Mouse (Mus musculus): ENCODE results near the gene Cilp. TPM values are rescaled to one million over a fixed set of nuclear protein-coding genes. Genes with fewer than 3 reads are reported as not detected.
A peak's percentile ranks its signal among the peaks of the same experiment; 100 is the strongest.
"Not testable (repeated sequence)": the region's sequence is repeated elsewhere in the genome, so short reads cannot be mapped to it uniquely, and the experiment has no call there.

Gene Cilp
- not detected in 2 replicates for polyA plus RNA-seq (2014; fragmentation: Nextera tagmentation; extraction: Ambion mirVana)

DNA sequence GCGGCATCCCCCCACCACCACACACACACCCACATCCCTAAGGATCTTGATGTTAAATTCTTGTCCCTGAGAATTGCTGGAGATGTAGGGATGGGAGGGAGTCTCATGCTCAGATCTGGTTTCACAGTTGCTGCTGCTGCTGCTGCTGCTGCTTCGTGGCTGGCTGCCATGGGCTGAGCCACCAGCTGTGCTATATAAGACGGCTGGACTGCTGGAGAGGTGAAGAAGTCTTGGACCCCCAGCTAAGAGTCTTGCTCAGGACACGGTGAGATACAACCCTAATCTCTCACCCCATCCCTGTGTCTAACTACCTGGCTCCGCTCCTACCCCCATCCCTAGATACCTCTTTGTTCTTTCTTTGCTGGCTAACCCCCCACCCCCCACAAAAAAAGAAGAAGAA, at the start of gene Cilp:
Cilp (plus strand) TSS at position 222 of the 400 bp plus-strand sequence.
- 48% methylated on average over 5 of the region's 5 CpGs for WGBS
- H3K9me3 ChIP-seq (ENCODE audit: control insufficient read depth, low read length) = no peaks in the 10 kb centered on the region
- H3K27ac ChIP-seq (replicated peaks in 1 of 2; ENCODE audit: control insufficient read depth in 1 of 2, insufficient read depth in 1 of 2, low read depth in 2 of 2, low read length in 2 of 2) = no peak within 1 kb of the TSS
- H3K9ac ChIP-seq (ENCODE audit: low read length) = no peak within 1 kb of the TSS
- H3K27me3 ChIP-seq (ENCODE audit: control insufficient read depth, insufficient read depth, low read length) = no peaks in the 10 kb centered on the region
- no peak within 1 kb of the TSS for H3K4me2 ChIP-seq (ENCODE audit: low read length)
- no peak for ATAC-seq (ENCODE audit: insufficient number of reproducible peaks, insufficient read depth, low FRiP score, low read depth)
- H3K4me1 ChIP-seq (ENCODE audit: control insufficient read depth in 2 of 2, insufficient read depth in 2 of 2, low read length in 2 of 2) = no peaks in the 10 kb centered on the region
- no peaks in the 10 kb centered on the region for H3K36me3 ChIP-seq (ENCODE audit: control insufficient read depth, insufficient read depth, low read length)
- no peak within 1 kb of the TSS for H3K4me3 ChIP-seq (ENCODE audit: control insufficient read depth in 1 of 2, insufficient read depth in 1 of 2, low read depth in 1 of 2, low read length in 2 of 2)

DNA sequence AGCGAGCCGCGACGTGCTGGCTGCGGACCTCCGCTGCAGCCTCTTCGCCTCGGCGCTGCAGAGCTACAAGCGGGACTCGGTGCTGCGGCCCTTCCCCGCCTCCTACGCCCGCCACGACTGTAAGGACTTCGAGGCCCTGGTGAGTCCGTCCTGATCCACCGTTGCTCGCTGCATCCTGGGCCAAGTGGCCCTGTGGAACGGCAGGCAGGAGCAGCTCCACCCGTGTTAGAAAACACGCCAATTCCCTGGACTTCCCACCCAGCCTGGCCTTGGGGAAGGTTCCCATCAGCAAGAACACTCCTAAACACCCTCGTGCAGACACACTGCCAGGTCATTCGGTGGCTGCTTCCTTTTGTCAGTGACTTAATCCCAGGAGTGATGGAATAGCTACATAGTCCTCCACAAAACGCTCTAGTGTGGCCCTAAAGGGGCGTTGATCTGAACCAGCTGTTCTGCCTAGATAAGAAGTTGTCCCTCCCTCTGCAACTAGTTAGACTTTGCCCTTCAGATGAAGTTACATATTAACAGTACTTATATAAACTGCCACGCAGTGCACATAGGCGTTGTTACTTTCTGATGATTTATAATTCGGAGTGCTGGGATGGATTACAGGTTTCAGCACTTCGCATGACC, 49.4 kb upstream of the Cilp start:
- peak overlapping the region; percentile 82 for H3K9ac ChIP-seq (ENCODE audit: low read length)
- WGBS = 10% methylated on average over 31 of the region's 31 CpGs
- H3K4me2 ChIP-seq (ENCODE audit: low read length) = peak overlapping the region; percentile 74
- no peaks in the 10 kb centered on the region for H3K27me3 ChIP-seq (ENCODE audit: control insufficient read depth, insufficient read depth, low read length)
- peaks cover 2 to 8% of the 10 kb centered on the region in 2 experiments; a peak in 3 of 4 replicates for H3K4me1 ChIP-seq (ENCODE audit: control insufficient read depth in 2 of 2, insufficient read depth in 2 of 2, low read length in 2 of 2)
- peak overlapping the region; percentile 67 to 89 for H3K27ac ChIP-seq (replicated peaks in 1 of 2; ENCODE audit: control insufficient read depth in 1 of 2, insufficient read depth in 1 of 2, low read depth in 2 of 2, low read length in 2 of 2)
- no peaks in the 10 kb centered on the region for H3K9me3 ChIP-seq (ENCODE audit: control insufficient read depth, low read length)
- peak overlapping the region; percentile 59 to 76 for H3K4me3 ChIP-seq (ENCODE audit: control insufficient read depth in 1 of 2, insufficient read depth in 1 of 2, low read depth in 1 of 2, low read length in 2 of 2)
- H3K36me3 ChIP-seq (ENCODE audit: control insufficient read depth, insufficient read depth, low read length) = no peaks in the 10 kb centered on the region
- ATAC-seq (ENCODE audit: insufficient number of reproducible peaks, insufficient read depth, low FRiP score, low read depth) = peak; percentile 41; the same call in 1 of the 2 replicates

DNA sequence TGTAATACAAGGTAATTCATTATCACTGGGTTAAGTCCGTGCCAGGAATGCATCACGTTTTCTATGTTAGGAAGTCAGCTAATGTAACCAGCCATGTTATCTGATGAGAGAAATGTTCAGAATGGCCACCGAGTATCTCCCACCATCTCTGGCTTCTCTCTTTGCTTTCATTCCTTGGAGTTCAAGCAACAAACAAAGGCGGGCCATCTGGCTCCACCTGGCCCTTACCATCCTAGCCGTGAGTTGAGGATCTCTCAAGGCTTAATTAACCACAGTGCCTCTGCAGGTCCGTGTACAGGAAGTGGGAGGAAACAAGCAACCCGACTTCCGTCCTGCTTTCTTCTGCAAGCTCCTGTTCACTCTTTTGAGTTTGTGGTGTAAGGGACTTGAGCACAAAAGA, 48.0 kb upstream of the Cilp start:
- no peak overlapping the region for H3K4me3 ChIP-seq (ENCODE audit: control insufficient read depth in 1 of 2, insufficient read depth in 1 of 2, low read depth in 1 of 2, low read length in 2 of 2)
- H3K9me3 ChIP-seq (ENCODE audit: control insufficient read depth, low read length) = no peaks in the 10 kb centered on the region
- 58% methylated on average over 8 of the region's 8 CpGs for WGBS
- no peak overlapping the region for H3K4me2 ChIP-seq (ENCODE audit: low read length)
- H3K9ac ChIP-seq (ENCODE audit: low read length) = no peak overlapping the region
- no peaks in the 10 kb centered on the region for H3K27me3 ChIP-seq (ENCODE audit: control insufficient read depth, insufficient read depth, low read length)
- H3K36me3 ChIP-seq (ENCODE audit: control insufficient read depth, insufficient read depth, low read length) = no peaks in the 10 kb centered on the region
- peaks cover 2 to 8% of the 10 kb centered on the region in 2 experiments; a peak in 3 of 4 replicates for H3K4me1 ChIP-seq (ENCODE audit: control insufficient read depth in 2 of 2, insufficient read depth in 2 of 2, low read length in 2 of 2)
- H3K27ac ChIP-seq (replicated peaks in 1 of 2; ENCODE audit: control insufficient read depth in 1 of 2, insufficient read depth in 1 of 2, low read depth in 2 of 2, low read length in 2 of 2) = no peak overlapping the region
- no peak for ATAC-seq (ENCODE audit: insufficient number of reproducible peaks, insufficient read depth, low FRiP score, low read depth)

DNA sequence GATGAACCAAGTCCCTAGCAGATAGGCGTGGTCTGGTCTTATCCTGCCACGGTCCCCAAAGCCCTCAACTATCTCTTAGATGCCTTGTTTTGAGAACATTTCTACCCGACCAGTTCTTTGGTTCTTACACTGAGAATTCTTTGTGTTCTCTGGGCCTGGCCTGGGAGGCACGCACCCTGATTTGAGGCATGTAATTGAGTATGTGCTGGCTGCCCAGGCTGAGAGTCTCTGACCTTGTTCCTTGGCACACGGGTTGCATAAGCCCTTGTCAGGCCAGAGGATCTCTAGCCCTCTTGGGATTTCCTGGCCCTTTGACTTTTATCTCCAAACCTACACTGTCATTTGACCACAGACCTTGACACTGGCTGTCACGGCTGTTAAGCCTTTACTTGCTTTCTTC, 47.3 kb upstream of the Cilp start:
- no peak overlapping the region for H3K4me2 ChIP-seq (ENCODE audit: low read length)
- H3K4me3 ChIP-seq (ENCODE audit: control insufficient read depth in 1 of 2, insufficient read depth in 1 of 2, low read depth in 1 of 2, low read length in 2 of 2) = no peak overlapping the region
- ATAC-seq (ENCODE audit: insufficient number of reproducible peaks, insufficient read depth, low FRiP score, low read depth) = no peak
- WGBS = 61% methylated on average over 6 of the region's 6 CpGs
- peaks cover 2 to 8% of the 10 kb centered on the region in 2 experiments; a peak in 3 of 4 replicates for H3K4me1 ChIP-seq (ENCODE audit: control insufficient read depth in 2 of 2, insufficient read depth in 2 of 2, low read length in 2 of 2)
- no peak overlapping the region for H3K9ac ChIP-seq (ENCODE audit: low read length)
- no peak overlapping the region for H3K27ac ChIP-seq (replicated peaks in 1 of 2; ENCODE audit: control insufficient read depth in 1 of 2, insufficient read depth in 1 of 2, low read depth in 2 of 2, low read length in 2 of 2)
- H3K9me3 ChIP-seq (ENCODE audit: control insufficient read depth, low read length) = no peaks in the 10 kb centered on the region
- H3K36me3 ChIP-seq (ENCODE audit: control insufficient read depth, insufficient read depth, low read length) = no peaks in the 10 kb centered on the region
- no peaks in the 10 kb centered on the region for H3K27me3 ChIP-seq (ENCODE audit: control insufficient read depth, insufficient read depth, low read length)

DNA sequence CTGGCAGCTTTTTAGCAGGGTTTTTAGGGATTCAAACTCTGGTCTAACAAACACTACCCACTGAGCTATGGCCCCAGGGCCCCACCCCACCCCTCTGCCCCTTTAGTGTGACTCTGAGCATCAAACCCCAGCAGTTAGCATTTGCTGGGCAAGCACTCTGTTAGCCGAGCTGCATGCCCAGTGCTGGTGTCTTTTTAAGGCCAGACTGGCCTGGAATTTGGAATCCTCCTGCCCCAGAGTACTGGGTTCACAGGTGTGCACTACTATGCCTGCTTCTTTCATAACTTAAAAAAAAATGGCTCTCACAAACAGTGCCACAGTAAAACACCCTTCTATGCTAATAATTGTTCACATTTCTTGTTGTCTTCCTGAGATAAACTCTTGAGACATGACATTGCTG, 46.1 kb upstream of the Cilp start:
- H3K27ac ChIP-seq (replicated peaks in 1 of 2; ENCODE audit: control insufficient read depth in 1 of 2, insufficient read depth in 1 of 2, low read depth in 2 of 2, low read length in 2 of 2) = no peak overlapping the region
- H3K9me3 ChIP-seq (ENCODE audit: control insufficient read depth, low read length) = no peaks in the 10 kb centered on the region
- H3K4me3 ChIP-seq (ENCODE audit: control insufficient read depth in 1 of 2, insufficient read depth in 1 of 2, low read depth in 1 of 2, low read length in 2 of 2) = no peak overlapping the region
- H3K9ac ChIP-seq (ENCODE audit: low read length) = no peak overlapping the region
- no peak for ATAC-seq (ENCODE audit: insufficient number of reproducible peaks, insufficient read depth, low FRiP score, low read depth)
- H3K36me3 ChIP-seq (ENCODE audit: control insufficient read depth, insufficient read depth, low read length) = no peaks in the 10 kb centered on the region
- H3K4me2 ChIP-seq (ENCODE audit: low read length) = no peak overlapping the region
- H3K4me1 ChIP-seq (ENCODE audit: control insufficient read depth in 2 of 2, insufficient read depth in 2 of 2, low read length in 2 of 2) = peaks cover 2 to 8% of the 10 kb centered on the region in 2 experiments; a peak in 3 of 4 replicates
- H3K27me3 ChIP-seq (ENCODE audit: control insufficient read depth, insufficient read depth, low read length) = no peaks in the 10 kb centered on the region
- WGBS = 78% methylated on average over 1 of the region's 1 CpGs

DNA sequence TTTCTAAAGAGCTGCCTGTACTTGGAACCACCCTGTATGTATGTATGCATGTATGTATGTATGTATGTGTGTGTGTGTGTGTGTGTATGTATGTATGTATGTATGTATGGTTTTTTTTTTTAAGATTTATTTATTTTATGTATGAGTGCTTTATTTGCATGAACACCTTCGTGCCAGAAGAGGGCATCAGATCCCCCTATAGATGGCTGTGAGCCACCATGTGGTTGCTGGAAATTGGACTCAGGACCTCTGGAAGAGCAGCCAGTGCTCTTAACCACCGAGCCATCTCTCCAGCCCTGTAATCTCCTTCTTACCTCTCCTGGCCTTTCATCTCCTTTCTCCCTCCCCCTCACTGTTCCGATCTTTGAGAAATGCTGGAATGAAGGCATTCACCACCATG, 44.6 kb upstream of the Cilp start:
- not testable (repeated sequence) for H3K4me1 ChIP-seq (ENCODE audit: control insufficient read depth in 2 of 2, insufficient read depth in 2 of 2, low read length in 2 of 2); H3K27ac ChIP-seq (replicated peaks in 1 of 2; ENCODE audit: control insufficient read depth in 1 of 2, insufficient read depth in 1 of 2, low read depth in 2 of 2, low read length in 2 of 2); H3K36me3 ChIP-seq (ENCODE audit: control insufficient read depth, insufficient read depth, low read length); H3K4me2 ChIP-seq (ENCODE audit: low read length); H3K9me3 ChIP-seq (ENCODE audit: control insufficient read depth, low read length); H3K9ac ChIP-seq (ENCODE audit: low read length); H3K4me3 ChIP-seq (ENCODE audit: control insufficient read depth in 1 of 2, insufficient read depth in 1 of 2, low read depth in 1 of 2, low read length in 2 of 2); ATAC-seq (ENCODE audit: insufficient number of reproducible peaks, insufficient read depth, low FRiP score, low read depth); H3K27me3 ChIP-seq (ENCODE audit: control insufficient read depth, insufficient read depth, low read length)
- WGBS = 43% methylated on average over 3 of the region's 3 CpGs

DNA sequence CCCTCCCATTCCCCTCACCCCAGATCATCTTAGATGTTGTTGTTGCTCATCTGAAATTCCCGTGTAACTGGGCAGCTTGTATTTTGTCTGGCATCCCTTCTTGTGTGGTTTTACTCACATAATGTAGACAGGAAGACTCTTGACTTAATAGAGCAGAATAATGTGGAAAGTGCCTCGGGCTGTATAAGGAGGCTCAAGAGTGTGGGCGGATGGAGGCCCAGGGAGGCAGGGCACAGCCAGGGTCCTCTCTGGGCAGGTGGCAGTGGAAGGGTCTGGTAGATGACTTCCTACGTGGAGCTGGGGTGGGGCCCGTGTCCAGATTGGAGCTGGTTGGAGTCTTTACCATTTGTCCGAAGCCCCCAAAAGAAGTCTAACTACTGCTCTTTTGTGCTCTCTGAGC, 41.1 kb upstream of the Cilp start:
- Histone ChIP-seq H3K4me3 (ENCODE audit: control insufficient read depth in 1 of 2, insufficient read depth in 1 of 2, low read depth in 1 of 2, low read length in 2 of 2) (no peak overlapping the region), H3K9ac (ENCODE audit: low read length) (no peak overlapping the region), H3K36me3 (ENCODE audit: control insufficient read depth, insufficient read depth, low read length) (peaks cover 11% of the 10 kb centered on the region; the same call in 1 of the 2 replicates), H3K27ac (replicated peaks in 1 of 2; ENCODE audit: control insufficient read depth in 1 of 2, insufficient read depth in 1 of 2, low read depth in 2 of 2, low read length in 2 of 2) (no peak overlapping the region), H3K27me3 (ENCODE audit: control insufficient read depth, insufficient read depth, low read length) (no peaks in the 10 kb centered on the region), H3K4me1 (ENCODE audit: control insufficient read depth in 2 of 2, insufficient read depth in 2 of 2, low read length in 2 of 2) (no peaks in the 10 kb centered on the region), H3K9me3 (ENCODE audit: control insufficient read depth, low read length) (no peaks in the 10 kb centered on the region), H3K4me2 (ENCODE audit: low read length) (no peak overlapping the region)
- no peak for ATAC-seq (ENCODE audit: insufficient number of reproducible peaks, insufficient read depth, low FRiP score, low read depth)
- 67% methylated on average over 6 of the region's 6 CpGs for WGBS

DNA sequence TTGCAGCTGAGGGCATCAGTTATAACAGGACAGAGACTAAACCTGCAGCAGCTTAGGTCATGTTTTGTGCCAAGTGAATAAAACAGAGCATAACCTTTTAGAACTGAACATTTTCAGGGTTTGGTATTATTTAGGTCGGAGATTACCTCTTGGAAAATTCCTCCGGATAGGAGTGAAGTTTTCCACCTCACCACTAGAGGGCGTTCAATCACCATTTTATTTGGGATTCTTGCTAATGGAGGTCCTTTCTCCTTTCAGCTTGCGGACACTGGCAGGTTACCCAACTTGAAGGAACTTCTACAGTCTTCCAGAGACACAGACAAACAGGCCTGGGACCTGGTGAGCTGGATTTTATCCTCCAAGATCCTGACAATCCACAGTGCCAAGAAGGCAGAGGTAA, 39.2 kb upstream of the Cilp start:
- Histone ChIP-seq H3K4me3 (ENCODE audit: control insufficient read depth in 1 of 2, insufficient read depth in 1 of 2, low read depth in 1 of 2, low read length in 2 of 2) (no peak overlapping the region), H3K27ac (replicated peaks in 1 of 2; ENCODE audit: control insufficient read depth in 1 of 2, insufficient read depth in 1 of 2, low read depth in 2 of 2, low read length in 2 of 2) (no peak overlapping the region), H3K4me2 (ENCODE audit: low read length) (no peak overlapping the region), H3K27me3 (ENCODE audit: control insufficient read depth, insufficient read depth, low read length) (no peaks in the 10 kb centered on the region), H3K4me1 (ENCODE audit: control insufficient read depth in 2 of 2, insufficient read depth in 2 of 2, low read length in 2 of 2) (no peaks in the 10 kb centered on the region), H3K36me3 (ENCODE audit: control insufficient read depth, insufficient read depth, low read length) (peaks cover 19% of the 10 kb centered on the region; the same call in 1 of the 2 replicates), H3K9ac (ENCODE audit: low read length) (no peak overlapping the region), H3K9me3 (ENCODE audit: control insufficient read depth, low read length) (no peaks in the 10 kb centered on the region)
- 37% methylated on average over 4 of the region's 4 CpGs for WGBS
- no peak for ATAC-seq (ENCODE audit: insufficient number of reproducible peaks, insufficient read depth, low FRiP score, low read depth)
